Mouse (Mus musculus): Measurements from ENCODE around the gene Tmem8. TPM values are rescaled to one million over a fixed set of nuclear protein-coding genes. Genes with fewer than 3 reads are reported as not detected.

The Tmem8 gene
- polyA plus RNA-seq, 1 experiment from 2014 or later = 2.9 TPM

GRCm38 (mm10) chr17:26151886-26152630 is 39.0 kb downstream of the Tmem8 start:
- Histone ChIP-seq H3K4me1 (no peaks in the 10 kb centered on the region), H3K36me3 (peaks cover 62% of the 10 kb centered on the region), H3K9me3 (replicated peaks) (peaks cover 7% of the 10 kb centered on the region; the same call in 1 of the 2 replicates), H3K27me3 (no peaks in the 10 kb centered on the region), H3K9ac (no peak overlapping the region), H3K4me2 (replicated peaks) (no peak overlapping the region), H3K27ac (replicated peaks) (no peak overlapping the region), H3K4me3 (replicated peaks) (no peak overlapping the region)
- ATAC-seq (ENCODE audit: insufficient number of reproducible peaks, low FRiP score, low TSS enrichment, low read depth) = no peak
- 96% methylated on average over 2 of the region's 2 CpGs for WGBS

GRCm38 (mm10) chr17:26162736-26163135 is 49.6 kb downstream of the Tmem8 start:
- no peak for ATAC-seq (ENCODE audit: insufficient number of reproducible peaks, low FRiP score, low TSS enrichment, low read depth)

DNA sequence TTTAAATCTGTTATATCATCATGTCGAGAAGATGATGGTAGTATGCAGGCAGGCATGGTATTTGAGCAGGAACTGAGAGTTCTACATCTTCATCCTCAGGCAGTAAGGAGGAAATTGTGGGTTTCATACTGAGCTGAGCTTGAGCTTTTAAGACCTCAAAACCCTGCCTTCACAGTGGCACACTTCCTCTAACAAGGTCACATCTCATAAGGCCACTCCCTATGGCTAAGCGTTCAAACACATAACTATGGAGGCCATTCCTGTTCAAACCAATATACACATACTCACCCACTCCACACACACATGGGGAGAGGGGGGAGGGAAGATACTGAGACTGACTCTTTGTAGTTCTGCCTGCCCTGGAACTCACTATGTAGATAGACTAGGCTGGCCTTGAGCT is 54.9 kb downstream of the Tmem8 start:
- H3K36me3 ChIP-seq = peaks cover under 1% of the 10 kb centered on the region; the same call in 1 of the 2 replicates
- no peaks in the 10 kb centered on the region for H3K9me3 ChIP-seq (replicated peaks)
- no peak overlapping the region for H3K4me3 ChIP-seq (replicated peaks)
- no peak overlapping the region for H3K27ac ChIP-seq (replicated peaks)
- no peak overlapping the region for H3K4me2 ChIP-seq (replicated peaks)
- H3K4me1 ChIP-seq = 0 out of 2 replicates have a peak, but pooled peaks cover 2% of the 10 kb centered on the region
- no peak for ATAC-seq (ENCODE audit: insufficient number of reproducible peaks, low FRiP score, low TSS enrichment, low read depth)
- no peaks in the 10 kb centered on the region for H3K27me3 ChIP-seq
- H3K9ac ChIP-seq = no peak overlapping the region
- WGBS = 84% methylated on average over 2 of the region's 2 CpGs

More at GRCm38 (mm10) chr17:26162736-26163135, 49.6 kb downstream of the Tmem8 start:
- Histone ChIP-seq H3K27me3 (no peaks in the 10 kb centered on the region), H3K27ac (replicated peaks) (no peak overlapping the region), H3K9me3 (replicated peaks) (no peaks in the 10 kb centered on the region), H3K9ac (no peak overlapping the region), H3K36me3 (no peaks in the 10 kb centered on the region), H3K4me1 (0 out of 2 replicates have a peak, but pooled peaks cover 2% of the 10 kb centered on the region), H3K4me2 (replicated peaks) (no peak overlapping the region), H3K4me3 (replicated peaks) (no peak overlapping the region)
- 94% methylated on average over 1 of the region's 1 CpGs for WGBS

Other genes starting within 250 kb of the Tmem8 start
- gene Mcrip2, start 244.5 kb upstream of the Tmem8 start, polyA plus RNA-seq (2015; fragmentation: Nextera tagmentation; extraction: Ambion mirVana) = 13.4 and 15.7 TPM in 2 replicates
- gene Mettl26, start 238.2 kb upstream of the Tmem8 start, polyA plus RNA-seq (2015; fragmentation: Nextera tagmentation; extraction: Ambion mirVana) = 49.6 and 51.8 TPM in 2 replicates
- gene Wfikkn1, start 232.4 kb upstream of the Tmem8 start, polyA plus RNA-seq (2015; fragmentation: Nextera tagmentation; extraction: Ambion mirVana) = 0.62 and 0.83 TPM in 2 replicates
- 35.8 and 38.9 TPM in 2 replicates for gene Rab40c, start 193.6 kb upstream of the Tmem8 start, polyA plus RNA-seq (2015; fragmentation: Nextera tagmentation; extraction: Ambion mirVana)
- 51.1 and 58.4 TPM in 2 replicates for gene Pigq, start 168.4 kb upstream of the Tmem8 start, polyA plus RNA-seq (2015; fragmentation: Nextera tagmentation; extraction: Ambion mirVana)
- 2.7 and 5.8 TPM in 2 replicates for gene Nhlrc4, start 168.3 kb upstream of the Tmem8 start, polyA plus RNA-seq (2015; fragmentation: Nextera tagmentation; extraction: Ambion mirVana)
- 0.24 and 0.28 TPM in 2 replicates for gene A930017K11Rik, start 160.7 kb upstream of the Tmem8 start, polyA plus RNA-seq (2015; fragmentation: Nextera tagmentation; extraction: Ambion mirVana)
- gene Capn15, start 127.5 kb upstream of the Tmem8 start, polyA plus RNA-seq (2015; fragmentation: Nextera tagmentation; extraction: Ambion mirVana) = 24.5 and 29.8 TPM in 2 replicates
- gene Rab11fip3, start 43.7 kb upstream of the Tmem8 start, polyA plus RNA-seq (2015; fragmentation: Nextera tagmentation; extraction: Ambion mirVana) = 18.3 and 19.6 TPM in 2 replicates
- 39.7 and 42.6 TPM in 2 replicates for gene Decr2, start 23.0 kb upstream of the Tmem8 start, polyA plus RNA-seq (2015; fragmentation: Nextera tagmentation; extraction: Ambion mirVana)
- gene Nme4, start 17.7 kb upstream of the Tmem8 start, polyA plus RNA-seq (2015; fragmentation: Nextera tagmentation; extraction: Ambion mirVana) = 87.1 and 98.8 TPM in 2 replicates
- 190 and 191 TPM in 2 replicates for gene Mrpl28, start 10.2 kb downstream of the Tmem8 start, polyA plus RNA-seq (2015; fragmentation: Nextera tagmentation; extraction: Ambion mirVana)
- 12.7 and 15.8 TPM in 2 replicates for gene Axin1, start 25.4 kb downstream of the Tmem8 start, polyA plus RNA-seq (2015; fragmentation: Nextera tagmentation; extraction: Ambion mirVana)
- 0.67 and 0.88 TPM in 2 replicates for gene Pdia2, start 85.8 kb downstream of the Tmem8 start, polyA plus RNA-seq (2015; fragmentation: Nextera tagmentation; extraction: Ambion mirVana)
- gene Rgs11, start 89.7 kb downstream of the Tmem8 start, polyA plus RNA-seq (2015; fragmentation: Nextera tagmentation; extraction: Ambion mirVana) = 14.8 and 19.8 TPM in 2 replicates
- 30.5 and 36.6 TPM in 2 replicates for gene Arhgdig, start 94.5 kb downstream of the Tmem8 start, polyA plus RNA-seq (2015; fragmentation: Nextera tagmentation; extraction: Ambion mirVana)
- 50.8 and 56.2 TPM in 2 replicates for gene Fam234a, start 130.9 kb downstream of the Tmem8 start, polyA plus RNA-seq (2015; fragmentation: Nextera tagmentation; extraction: Ambion mirVana)
- gene Luc7l, start 139.6 kb downstream of the Tmem8 start, polyA plus RNA-seq (2015; fragmentation: Nextera tagmentation; extraction: Ambion mirVana) = 99.6 and 111 TPM in 2 replicates

Data from embryonic facial prominence, embryonic 15.5 days (tissue).